Mouse (Mus musculus) kidney, embryonic 16.5 days (tissue): ENCODE measurements around the gene Plscr5. TPM values are rescaled to one million over a fixed set of nuclear protein-coding genes. Genes with fewer than 3 reads are reported as not detected.

Experiments
- ATAC-seq: fragments of 200-750 bp; cut with Nextera tagmentation; 2 replicates; pipeline ENCODE4 v1.8.0; 2017; ENCODE audit warnings: moderate TSS enrichment; ENCODE audit not compliant: low FRiP score, low TSS enrichment
- H3K27ac ChIP-seq: fragments of 300-500 bp; sonication (generic); 2 replicates; pipeline ENCODE4 v1.5.1; 2014; ENCODE audit warnings: low read length
- H3K27me3 ChIP-seq: fragments of 300-500 bp; sonication (generic); 2 replicates; pipeline ENCODE4 v1.6.1; 2014; ENCODE audit warnings: low read length, control low read depth, mixed read lengths; ENCODE audit not compliant: insufficient read depth
- H3K36me3 ChIP-seq: fragments of 300-500 bp; sonication (generic); 2 replicates; pipeline ENCODE4 v1.6.1; 2014; ENCODE audit warnings: low read length, control low read depth, mixed read lengths; ENCODE audit not compliant: insufficient read depth
- H3K4me1 ChIP-seq: fragments of 300-500 bp; sonication (generic); 2 replicates; pipeline ENCODE4 v1.6.1; 2014; ENCODE audit warnings: low read length, control low read depth, mixed read lengths; ENCODE audit not compliant: insufficient read depth
- H3K4me2 ChIP-seq: fragments of 300-500 bp; sonication (generic); replicated peaks from 2 replicates; pipeline ENCODE4 v1.6.1; 2014; ENCODE audit warnings: low read depth, low read length
- H3K4me3 ChIP-seq: fragments of 300-500 bp; sonication (generic); 2 replicates; pipeline ENCODE4 v1.5.1; 2014; ENCODE audit warnings: mild to moderate bottlenecking, low read length
- H3K9ac ChIP-seq: fragments of 300-500 bp; sonication (generic); replicated peaks from 2 replicates; pipeline ENCODE4 v1.6.1; 2014; ENCODE audit warnings: low read length
- H3K9me3 ChIP-seq: fragments of 300-500 bp; sonication (generic); 2 replicates; pipeline ENCODE4 v1.6.1; 2016; ENCODE audit warnings: low read length, control low read depth
- WGBS: fragments of 180-500 bp; shearing (Covaris S2); extraction: QIAGEN DNeasy Blood & Tissue Kit; methylation state at CpG from one replicate; pipeline ENCODE4 v1.1.7; 2014; 5-methylcytosine and 5-hydroxymethylcytosine counted together
- polyA plus RNA-seq: library from polyadenylated mRNA; unstranded; fragments of >200 nt; fragmentation: Nextera tagmentation; extraction: Ambion mirVana; gene quantifications from 2 replicates; pipeline ENCODE4 v1.2.1, GENCODE M21; 2015

The Plscr5 gene
- polyA plus RNA-seq, 1 experiment from 2014 or later: not detected

- H3K36me3 ChIP-seq: no peaks in the 10 kb centered on the region
- H3K9me3 ChIP-seq: no peaks in the 10 kb centered on the region
- H3K9ac ChIP-seq: no peak overlapping the region
- H3K4me2 ChIP-seq: no peak overlapping the region
- H3K27me3 ChIP-seq: no peaks in the 10 kb centered on the region
- no peak overlapping the region for H3K4me3 ChIP-seq
- ATAC-seq: no peak
- 10% methylated on average over 2 of the region's 2 CpGs for WGBS
- H3K27ac ChIP-seq: no peak overlapping the region
- no peaks in the 10 kb centered on the region for H3K4me1 ChIP-seq
Observed at GRCm38 (mm10) chr9:92204397-92204796, 11.7 kb downstream of the Plscr5 start.

- Histone ChIP-seq H3K4me3 (no peak overlapping the region), H3K9me3 (no peaks in the 10 kb centered on the region), H3K4me1 (no peaks in the 10 kb centered on the region), H3K36me3 (no peaks in the 10 kb centered on the region), H3K9ac (no peak overlapping the region), H3K27ac (no peak overlapping the region), H3K27me3 (no peaks in the 10 kb centered on the region), H3K4me2 (no peak overlapping the region)
- ATAC-seq: no peak
- 51% methylated on average over 4 of the region's 4 CpGs for WGBS
Observed at GRCm38 (mm10) chr9:92207307-92207706, 14.6 kb downstream of the Plscr5 start.

- ATAC-seq: no peak
- Histone ChIP-seq H3K4me3 (no peak overlapping the region), H3K4me2 (no peak overlapping the region), H3K9me3 (no peaks in the 10 kb centered on the region), H3K36me3 (no peaks in the 10 kb centered on the region), H3K27me3 (no peaks in the 10 kb centered on the region), H3K27ac (no peak overlapping the region), H3K4me1 (no peaks in the 10 kb centered on the region), H3K9ac (no peak overlapping the region)
- 79% methylated on average over 8 of the region's 8 CpGs for WGBS
Observed at GRCm38 (mm10) chr9:92207757-92208156, 15.0 kb downstream of the Plscr5 start.

GRCm38 (mm10) chr9:92209850-92210249 is 17.1 kb downstream of the Plscr5 start:
- Histone ChIP-seq H3K9me3 (no peaks in the 10 kb centered on the region), H3K36me3 (no peaks in the 10 kb centered on the region), H3K27ac (no peak overlapping the region), H3K27me3 (no peaks in the 10 kb centered on the region), H3K9ac (no peak overlapping the region), H3K4me2 (no peak overlapping the region), H3K4me1 (no peaks in the 10 kb centered on the region), H3K4me3 (no peak overlapping the region)
- 87% methylated on average over 3 of the region's 3 CpGs for WGBS
- ATAC-seq: no peak

GRCm38 (mm10) chr9:92210386-92210967 is 17.7 kb downstream of the Plscr5 start:
- no peak overlapping the region for H3K4me2 ChIP-seq
- no peaks in the 10 kb centered on the region for H3K27me3 ChIP-seq
- 73% methylated on average over 7 of the region's 7 CpGs for WGBS
- H3K9me3 ChIP-seq: no peaks in the 10 kb centered on the region
- ATAC-seq: no peak
- H3K4me1 ChIP-seq: no peaks in the 10 kb centered on the region
- no peaks in the 10 kb centered on the region for H3K36me3 ChIP-seq
- H3K9ac ChIP-seq: no peak overlapping the region
- no peak overlapping the region for H3K4me3 ChIP-seq
- H3K27ac ChIP-seq: no peak overlapping the region

- Histone ChIP-seq H3K27me3 (no peaks in the 10 kb centered on the region), H3K9me3 (no peaks in the 10 kb centered on the region), H3K4me1 (no peaks in the 10 kb centered on the region), H3K36me3 (no peaks in the 10 kb centered on the region), H3K4me2 (no peak overlapping the region), H3K4me3 (no peak overlapping the region), H3K9ac (no peak overlapping the region), H3K27ac (no peak overlapping the region)
- ATAC-seq: no peak
- WGBS: 63% methylated on average over 3 of the region's 3 CpGs
Observed at GRCm38 (mm10) chr9:92211048-92211447, 18.3 kb downstream of the Plscr5 start.

GRCm38 (mm10) chr9:92217484-92217883 is 24.7 kb downstream of the Plscr5 start:
- H3K36me3 ChIP-seq: no peaks in the 10 kb centered on the region
- ATAC-seq: no peak
- WGBS: 57% methylated on average over 4 of the region's 4 CpGs

GRCm38 (mm10) chr9:92217896-92218295 is 25.2 kb downstream of the Plscr5 start:
- Histone ChIP-seq H3K9ac (no peak overlapping the region), H3K27me3 (no peaks in the 10 kb centered on the region), H3K36me3 (no peaks in the 10 kb centered on the region), H3K4me1 (0 out of 2 replicates have a peak, but pooled peaks cover 3% of the 10 kb centered on the region), H3K9me3 (no peaks in the 10 kb centered on the region), H3K4me3 (no peak overlapping the region), H3K4me2 (no peak overlapping the region), H3K27ac (no peak overlapping the region)
- ATAC-seq: no peak
- 91% methylated on average over 2 of the region's 2 CpGs for WGBS

More at GRCm38 (mm10) chr9:92217484-92217883, 24.7 kb downstream of the Plscr5 start:
- Histone ChIP-seq H3K4me2 (no peak overlapping the region), H3K9ac (no peak overlapping the region), H3K27ac (no peak overlapping the region), H3K9me3 (no peaks in the 10 kb centered on the region), H3K4me3 (no peak overlapping the region), H3K4me1 (0 out of 2 replicates have a peak, but pooled peaks cover 3% of the 10 kb centered on the region), H3K27me3 (no peaks in the 10 kb centered on the region)

- no peak for ATAC-seq
- H3K4me3 ChIP-seq: no peak overlapping the region
- no peaks in the 10 kb centered on the region for H3K36me3 ChIP-seq
- H3K27ac ChIP-seq: no peak overlapping the region
- no peaks in the 10 kb centered on the region for H3K27me3 ChIP-seq
- 0 out of 2 replicates have a peak, but pooled peaks cover 3% of the 10 kb centered on the region for H3K4me1 ChIP-seq
- no peak overlapping the region for H3K9ac ChIP-seq
- H3K4me2 ChIP-seq: no peak overlapping the region
- no peaks in the 10 kb centered on the region for H3K9me3 ChIP-seq
- WGBS: 47% methylated on average over 3 of the region's 3 CpGs
Observed at GRCm38 (mm10) chr9:92220151-92220550, 27.4 kb downstream of the Plscr5 start.

- no peaks in the 10 kb centered on the region for H3K27me3 ChIP-seq
- H3K9me3 ChIP-seq: no peaks in the 10 kb centered on the region
- H3K9ac ChIP-seq: no peak overlapping the region
- H3K4me2 ChIP-seq: no peak overlapping the region
- H3K4me3 ChIP-seq: no peak overlapping the region
- no peak for ATAC-seq
- H3K27ac ChIP-seq: no peak overlapping the region
- no peaks in the 10 kb centered on the region for H3K36me3 ChIP-seq
- H3K4me1 ChIP-seq: 0 out of 2 replicates have a peak, but pooled peaks cover 3% of the 10 kb centered on the region
Observed at GRCm38 (mm10) chr9:92221480-92221879, 28.7 kb downstream of the Plscr5 start.
